Mouse (Mus musculus): ENCODE data around the gene Id3.

DNA sequence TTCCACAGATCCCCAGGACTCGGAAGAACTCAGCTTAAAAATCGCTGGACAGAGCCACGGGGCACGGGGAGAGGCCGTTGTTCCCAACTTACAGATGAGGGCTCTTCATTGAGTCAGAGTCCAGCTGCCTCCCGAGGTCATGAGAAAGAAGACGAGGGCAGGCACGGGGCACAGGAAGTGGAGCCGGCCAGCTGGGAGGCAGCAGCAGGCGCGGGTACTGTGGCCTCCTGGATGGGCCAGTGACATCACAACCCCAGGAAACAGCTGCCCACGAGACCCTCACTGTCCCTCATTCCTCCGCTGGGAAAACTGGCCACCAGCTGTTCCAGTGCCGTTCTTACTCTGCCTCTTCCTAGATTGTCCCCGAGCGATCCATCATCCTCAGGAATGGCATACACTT, 23.3 kb upstream of the Id3 start:
- TF ChIP-seq CTCF (IDR thresholded peaks at IDR 0.05; ENCODE audit: low read depth, low read length) (no peak), POLR2A (IDR thresholded peaks at IDR 0.05; ENCODE audit: borderline replicate concordance, low read depth, low read length) (no peak)
